Mouse (Mus musculus) bone marrow, adult 2 months (tissue): Measurements from ENCODE around the gene Ostn.

Experiments
- CTCF ChIP-seq: fragments of 200-500 bp; IDR thresholded peaks from 2 replicates; pipeline ENCODE4 v1.5.1; 2011; ENCODE audit warnings: low read length, control low read depth; ENCODE audit not compliant: control insufficient read depth, insufficient read depth
- POLR2A ChIP-seq: fragments of 200-500 bp; IDR thresholded peaks from 2 replicates; pipeline ENCODE4 v1.6.1; 2011; ENCODE audit warnings: low read depth, mild to moderate bottlenecking, control low read depth, low read length, borderline replicate concordance; ENCODE audit not compliant: control insufficient read depth

- TF ChIP-seq CTCF (no peak), POLR2A (no peak)
Observed at GRCm38 (mm10) chr16:27349878-27350532, 42.7 kb downstream of the Ostn start.
